Mouse (Mus musculus) kidney, adult 2 months (tissue): ENCODE measurements around the gene Ccni.

ENCODE experiments used
- CTCF ChIP-seq: fragments of 200-500 bp; conservative IDR thresholded peaks from 2 replicates; pipeline ENCODE4 v1.5.1; 2011; ENCODE audit warnings: low read depth, mild to moderate bottlenecking, control low read depth, low read length, moderate library complexity, mixed read lengths; ENCODE audit not compliant: insufficient read depth, insufficient read length
- POLR2A ChIP-seq: fragments of 200-500 bp; IDR thresholded peaks from one replicate; pipeline ENCODE4 v1.6.1; 2011; ENCODE audit warnings: low read depth, low read length, control low read depth

DNA sequence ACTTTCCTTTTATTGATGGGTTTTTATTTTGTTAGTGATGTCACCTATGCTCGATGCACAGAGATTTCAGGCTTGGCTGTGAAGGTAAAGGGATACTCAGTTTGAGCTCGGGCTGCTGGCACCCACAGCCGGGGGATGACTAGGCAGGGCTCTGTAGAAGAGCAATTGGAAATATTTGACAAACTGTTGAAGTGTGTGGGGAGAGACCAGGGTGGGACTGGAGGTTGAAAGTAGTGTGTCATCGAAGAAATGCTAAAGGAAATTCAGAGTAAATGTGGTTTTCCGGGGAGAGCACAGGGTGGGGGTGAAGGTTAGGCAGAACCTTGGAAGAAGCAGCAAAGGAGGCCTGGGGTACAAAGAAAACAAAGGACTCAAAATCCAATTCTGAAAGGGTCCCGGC lies 54.3 kb downstream of the Ccni start:
- TF ChIP-seq CTCF, result no peak
- no peak for TF ChIP-seq POLR2A
